Mouse (Mus musculus): ENCODE data around the gene Lin37.

The Lin37 gene

DNA sequence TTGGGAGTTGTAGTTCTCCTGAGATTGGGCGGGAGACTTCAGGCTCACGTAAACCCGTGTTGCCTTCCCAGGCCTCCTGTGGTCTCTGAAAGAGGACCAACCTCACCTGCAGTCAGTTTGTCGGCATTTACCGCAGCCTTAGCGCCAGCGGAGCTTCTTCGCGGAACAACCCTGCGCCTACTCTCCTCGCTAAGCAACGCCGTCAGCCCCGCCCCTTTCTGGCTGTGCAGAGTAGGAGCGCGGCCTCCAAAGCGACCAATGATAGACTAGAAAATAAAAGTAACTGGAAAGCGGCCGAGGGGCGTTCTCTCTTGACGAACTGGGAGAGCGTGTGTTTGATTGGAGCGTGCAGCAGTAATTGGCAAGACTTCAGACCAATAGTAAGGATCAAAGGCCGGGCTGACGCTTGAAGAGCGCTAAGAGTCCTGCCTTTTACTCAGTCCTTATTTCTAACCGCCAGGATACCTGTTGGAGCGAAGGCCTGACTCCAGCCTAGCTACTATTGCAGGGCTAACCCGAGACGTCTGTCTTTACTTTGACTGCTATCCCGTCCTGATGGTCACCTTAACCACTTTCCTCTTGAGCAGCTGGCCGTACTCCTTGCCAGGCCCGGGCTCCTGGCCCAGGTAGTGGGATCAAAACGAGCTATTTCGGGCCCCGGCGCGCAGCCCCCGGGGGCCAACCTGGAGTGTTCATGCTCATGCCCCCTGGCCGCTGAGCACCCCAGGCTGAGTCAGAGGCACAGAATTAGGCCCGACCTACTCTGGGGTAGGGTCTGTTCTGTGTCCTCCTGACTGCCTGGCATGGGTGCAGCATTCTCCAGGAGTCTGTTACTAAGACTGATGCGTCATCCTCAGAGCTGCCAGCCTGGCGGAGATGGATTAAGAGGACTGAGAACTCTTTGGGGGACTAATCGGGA is 7.3 kb downstream of the Lin37 start, which contains the start of the genes Hspb6 and Proser3:
TSS of gene Hspb6 (plus strand) at position 77 of the 919 bp plus-strand sequence.
TSS of gene Proser3 (minus strand) at position 198 of the 919 bp plus-strand sequence.
- DNase-seq (ENCODE audit: low spot score): peak; percentile 94

DNA sequence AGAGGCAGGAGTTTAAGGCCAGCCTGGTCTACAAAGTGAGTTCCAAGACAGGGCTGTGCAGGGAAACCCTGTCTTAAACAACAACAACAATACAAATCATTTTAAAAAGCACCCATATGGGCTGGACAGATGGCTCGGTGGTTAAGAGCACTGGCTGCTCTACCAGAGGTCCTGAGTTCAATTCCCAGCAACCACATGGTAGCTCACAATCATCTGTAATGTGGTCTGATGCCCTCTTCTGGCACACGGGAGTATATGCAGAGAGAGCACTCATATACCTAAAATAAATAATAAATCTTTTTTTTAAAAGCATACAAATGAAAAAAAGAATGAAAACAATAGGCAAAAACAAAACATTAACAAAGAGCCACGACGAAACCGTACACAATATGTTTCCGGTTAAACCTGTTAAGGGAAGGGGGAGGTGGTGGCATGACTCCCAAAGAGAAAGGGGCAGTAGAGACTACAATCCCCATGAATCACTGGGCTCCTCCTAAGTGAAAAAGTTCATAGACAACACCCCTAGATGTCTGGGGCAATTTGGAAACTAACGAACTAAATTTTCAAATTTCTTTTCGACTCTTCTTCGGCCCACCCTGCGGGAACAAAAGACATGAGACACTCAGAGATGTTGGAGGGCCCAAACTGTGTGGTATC is 8.1 kb downstream of the Lin37 start:
- DNase-seq (ENCODE audit: low spot score): no peak

DNA sequence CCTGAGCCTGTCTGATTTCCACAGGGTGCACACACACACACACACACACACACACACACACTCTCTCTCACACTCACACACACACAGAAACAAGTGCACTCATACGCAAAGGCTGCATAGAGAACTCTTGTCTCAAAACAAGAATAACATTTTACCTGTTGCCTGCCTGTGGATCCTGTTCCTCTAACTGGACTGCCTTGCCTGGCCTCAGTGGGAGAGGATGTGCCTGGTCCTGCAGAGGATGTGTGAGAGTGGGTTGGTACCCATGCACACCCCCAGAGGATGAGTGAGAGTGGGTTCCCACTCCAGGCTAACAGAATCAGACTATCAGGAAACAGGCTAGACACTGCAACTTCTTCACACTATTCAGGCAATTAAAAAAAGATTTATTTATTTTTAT is 9.0 kb downstream of the Lin37 start:
- DNase-seq (ENCODE audit: low spot score): no peak

DNA sequence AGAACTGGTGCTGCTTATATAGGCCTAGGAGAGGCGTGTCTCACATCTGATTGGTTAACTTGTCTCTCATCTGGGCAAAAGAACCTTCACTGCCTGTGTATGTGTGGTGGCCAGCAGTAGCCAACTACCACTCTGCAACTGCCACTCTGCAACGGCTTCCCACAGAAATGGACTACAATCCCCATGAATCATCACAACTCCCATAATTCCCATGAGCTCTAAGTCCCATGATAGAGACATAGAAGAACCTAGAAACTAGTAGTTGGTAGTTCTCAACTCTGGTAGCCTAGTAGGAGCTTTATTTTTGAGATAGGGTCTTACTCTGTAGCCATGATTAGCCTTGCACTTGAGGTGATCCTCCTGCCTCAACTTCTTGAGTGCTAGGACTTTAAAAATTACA is 9.8 kb downstream of the Lin37 start:
- DNase-seq (ENCODE audit: low spot score): no peak

DNA sequence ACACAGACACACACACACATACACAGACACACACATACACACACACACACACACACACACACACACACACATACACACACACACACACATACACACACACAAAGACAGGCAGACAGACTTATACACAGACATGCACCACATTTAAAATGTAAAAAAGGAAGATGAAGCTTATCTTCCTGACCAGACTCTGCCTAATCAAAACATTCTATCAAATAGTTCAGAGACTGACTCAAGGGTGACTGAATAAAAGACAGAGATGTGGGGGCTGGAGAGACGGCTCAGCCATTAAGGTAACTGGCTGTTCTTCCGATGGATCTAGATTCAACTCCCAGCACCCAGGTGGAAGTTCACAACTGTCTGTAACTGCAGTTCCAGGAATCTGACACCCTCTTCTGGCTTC is 15.3 kb downstream of the Lin37 start:
- no peak for DNase-seq (ENCODE audit: low spot score)

DNA sequence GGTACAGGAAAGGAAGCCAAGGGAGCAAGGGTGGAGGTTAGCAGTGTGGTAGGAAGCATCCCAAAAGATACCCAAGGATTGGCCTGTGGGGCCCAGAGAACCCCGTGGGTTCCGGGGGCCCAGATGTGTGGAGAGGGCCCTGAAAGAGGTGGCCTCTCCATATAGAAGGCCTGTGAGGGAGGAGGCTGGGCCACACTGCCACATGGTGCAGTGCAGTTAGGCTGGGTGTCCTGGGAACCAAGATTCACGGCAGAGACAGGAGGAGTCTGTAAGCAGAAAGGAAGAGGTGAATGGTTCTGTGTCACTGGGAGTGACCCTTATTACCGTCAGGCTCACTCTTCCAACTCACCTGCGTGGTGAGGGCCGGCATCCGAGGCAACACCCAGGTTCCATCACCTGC is 19.1 kb downstream of the Lin37 start:
- no peak for DNase-seq (ENCODE audit: low spot score)

DNA sequence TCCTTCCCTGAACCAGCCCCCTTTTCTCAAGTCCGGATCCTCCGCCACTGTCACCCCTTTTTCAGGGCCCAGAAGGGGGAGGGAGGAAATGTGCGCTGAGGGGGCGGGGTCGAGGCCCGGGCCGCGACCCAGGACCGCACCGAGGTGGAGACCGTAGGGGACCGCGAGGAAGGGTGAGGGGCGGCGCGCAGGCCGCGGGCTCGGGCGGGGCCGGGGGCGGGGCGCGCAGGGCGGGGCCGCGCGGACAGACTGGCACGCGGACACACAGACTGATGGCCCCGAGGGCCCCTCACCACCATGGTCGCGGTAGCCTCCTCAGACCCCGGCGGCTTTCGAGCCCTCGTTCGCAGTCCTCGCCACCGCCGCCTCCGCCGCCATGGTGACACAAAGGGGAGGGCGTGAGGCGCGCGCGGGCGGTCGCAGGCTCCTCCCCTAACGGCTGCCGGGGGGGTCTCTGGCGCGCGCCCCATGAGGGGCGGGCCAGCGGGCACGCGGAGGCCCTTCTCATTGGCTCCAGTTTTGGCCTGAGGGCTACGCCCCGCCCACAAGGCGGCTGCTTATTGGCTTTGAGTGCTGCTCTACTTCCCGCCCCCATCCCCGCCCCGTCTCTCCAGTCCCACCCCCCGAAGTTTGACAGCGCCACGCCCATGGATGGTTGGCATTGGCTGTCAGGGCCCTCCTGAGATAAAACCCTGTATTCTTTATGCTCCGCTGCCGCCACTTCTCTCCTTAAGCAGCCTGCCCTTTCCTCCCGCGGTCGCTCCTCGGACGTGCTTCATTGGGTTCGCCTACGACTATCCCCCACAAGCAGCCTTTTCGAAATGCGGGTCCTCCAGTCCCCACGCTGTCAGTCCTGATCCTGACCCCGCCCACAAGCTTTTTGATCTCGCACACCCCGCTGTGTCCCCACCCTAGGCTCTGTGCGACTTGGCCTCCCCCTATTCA is 24.7 kb downstream of the Lin37 start, which contains the start of gene Arhgap33:
TSS of gene Arhgap33 (minus strand) at position 428 of the 945 bp plus-strand sequence.
- DNase-seq (ENCODE audit: low spot score): peak; percentile 95

GRCm38 (mm10) chr7:30533941-30534632 is 25.6 kb downstream of the Lin37 start:
- no peak for DNase-seq (ENCODE audit: low spot score)

DNA sequence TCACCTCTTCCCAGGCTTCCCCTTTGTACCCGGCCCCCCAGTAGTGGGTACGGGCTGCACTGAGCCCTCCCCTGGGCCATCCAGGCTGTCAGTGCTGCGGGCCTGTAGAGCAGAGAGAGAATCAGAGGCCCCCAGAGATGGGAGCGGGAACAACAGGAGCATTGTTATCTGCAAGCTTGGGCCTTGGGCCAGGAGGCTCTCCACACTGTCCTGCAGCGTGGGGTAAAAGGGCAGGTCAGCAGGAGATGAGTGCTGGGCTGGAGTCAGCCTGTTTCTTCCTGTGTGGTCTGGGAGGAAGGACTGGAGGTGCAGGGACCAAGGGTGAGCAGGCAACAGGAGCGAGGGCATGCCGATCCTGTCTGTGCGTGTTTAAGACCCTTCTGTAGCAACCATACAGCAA is 26.7 kb downstream of the Lin37 start:
- no peak for DNase-seq (ENCODE audit: low spot score)

- DNase-seq (ENCODE audit: low spot score): no peak
Measured at GRCm38 (mm10) chr7:30531291-30531815, 28.3 kb downstream of the Lin37 start.

DNA sequence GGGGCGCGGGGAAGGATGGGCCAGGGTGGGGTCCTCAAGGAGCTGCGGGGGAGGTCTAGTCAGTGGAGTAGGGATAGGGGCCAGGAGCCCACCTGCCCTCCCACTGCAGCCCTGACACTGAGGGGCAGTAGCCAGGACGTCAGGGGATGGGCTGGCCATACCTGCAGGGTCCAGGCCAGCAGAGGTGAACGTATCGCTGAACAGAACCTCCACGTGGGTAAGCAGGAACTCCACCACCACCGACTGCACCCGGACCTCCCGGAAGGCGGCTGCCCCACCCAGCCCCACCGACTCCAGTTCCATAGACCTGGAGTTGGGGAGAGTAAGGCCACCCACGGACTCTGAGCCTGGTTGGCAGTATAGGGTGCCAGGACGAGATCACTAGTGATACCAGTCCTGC is 32.7 kb downstream of the Lin37 start:
- no peak for DNase-seq (ENCODE audit: low spot score)

DNA sequence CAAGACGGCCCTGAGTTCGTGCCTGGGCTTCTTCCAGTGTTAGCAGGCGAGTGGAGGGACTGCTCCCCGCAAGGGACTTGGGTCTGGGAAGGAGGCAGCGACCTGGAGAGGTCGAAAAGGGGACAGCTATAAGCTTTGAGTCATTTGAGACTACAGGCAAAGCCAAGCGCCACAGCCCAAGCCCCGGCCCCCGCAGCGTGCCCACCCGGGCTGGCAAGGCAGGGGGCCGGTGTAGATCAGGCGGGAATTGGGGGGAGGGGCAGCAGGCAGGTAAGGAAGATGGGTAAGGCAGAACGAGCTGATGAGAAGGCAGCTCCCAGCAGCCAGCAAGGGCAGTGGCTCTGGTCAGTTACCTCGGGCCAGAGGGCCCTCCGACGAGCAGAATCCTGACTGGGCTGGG is 33.2 kb downstream of the Lin37 start:
- DNase-seq (ENCODE audit: low spot score): no peak

DNA sequence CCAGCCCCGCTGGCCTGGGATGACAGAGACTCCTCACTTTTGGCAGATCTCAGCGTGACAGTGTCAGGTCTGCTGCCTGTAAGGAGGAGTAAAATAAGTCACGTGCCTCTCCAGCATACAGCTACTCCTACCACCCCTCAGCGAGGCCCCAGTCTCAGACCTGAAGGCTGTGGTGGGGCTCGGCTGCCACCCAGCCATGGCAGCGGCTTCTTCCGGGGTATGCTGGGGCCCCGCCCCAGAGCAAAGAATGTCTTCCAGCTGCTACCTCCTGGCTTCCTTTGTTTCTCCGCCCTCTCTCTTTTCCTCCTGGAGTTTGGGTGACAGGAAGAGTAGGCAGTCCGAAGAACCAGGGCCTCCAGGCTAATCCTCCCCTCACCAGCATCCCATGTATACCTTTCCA is 33.7 kb downstream of the Lin37 start:
- DNase-seq (ENCODE audit: low spot score): no peak

- no peak for DNase-seq (ENCODE audit: low spot score)
Measured at GRCm38 (mm10) chr7:30524487-30524886, 35.2 kb downstream of the Lin37 start.

- DNase-seq (ENCODE audit: low spot score): no peak
Measured at GRCm38 (mm10) chr7:30522871-30523270, 36.8 kb downstream of the Lin37 start.

GRCm38 (mm10) chr7:30520856-30521255 is 38.8 kb downstream of the Lin37 start:
- DNase-seq (ENCODE audit: low spot score): no peak

- no peak for DNase-seq (ENCODE audit: low spot score)
Measured at GRCm38 (mm10) chr7:30520396-30520795, 39.2 kb downstream of the Lin37 start.

DNA sequence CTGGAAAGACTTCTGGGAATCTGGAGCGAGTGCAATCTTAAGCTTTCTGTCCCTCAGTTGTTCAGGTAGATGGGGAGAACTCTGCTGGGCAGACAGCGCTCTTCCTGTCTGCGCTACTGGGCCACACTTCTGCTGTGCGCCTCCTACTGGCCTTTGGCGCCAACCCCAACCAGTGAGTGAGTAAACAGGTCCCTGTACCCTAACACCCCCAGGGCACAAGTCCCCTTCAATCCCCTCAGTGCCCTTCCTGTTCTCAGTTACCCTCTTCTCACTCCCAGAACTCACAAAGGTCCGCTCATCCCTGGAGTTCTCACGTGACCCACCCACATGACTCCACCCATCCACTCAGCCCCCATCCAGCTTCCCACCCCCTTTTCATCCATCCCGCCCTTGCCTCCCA is 41.3 kb downstream of the Lin37 start:
- DNase-seq (ENCODE audit: low spot score): no peak

- no peak for DNase-seq (ENCODE audit: low spot score)
Measured at GRCm38 (mm10) chr7:30515003-30515760, 44.5 kb downstream of the Lin37 start.

DNA sequence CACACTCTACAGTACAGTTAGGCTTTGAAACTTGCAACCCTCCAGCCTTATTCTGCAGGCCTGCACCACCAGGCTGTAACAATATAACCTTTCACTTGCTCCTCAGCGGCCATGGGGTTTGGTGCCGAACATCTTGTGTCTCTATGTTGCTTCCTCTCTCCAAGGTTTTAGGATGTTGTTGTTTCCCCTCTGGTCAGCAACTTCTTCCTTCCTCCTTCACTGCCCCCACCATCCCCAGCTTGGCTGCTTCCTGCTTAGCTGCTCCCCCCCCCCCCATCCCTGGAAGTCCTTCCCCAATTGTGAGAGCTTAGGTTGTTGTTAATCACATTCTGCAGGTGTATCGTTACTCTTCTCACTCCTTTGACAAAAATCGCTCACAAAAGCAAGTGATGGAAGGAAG is 51.6 kb downstream of the Lin37 start:
- no peak for DNase-seq (ENCODE audit: low spot score)

Data from ovary, postnatal 36 days (tissue).